Mouse (Mus musculus) urinary bladder, postnatal 25 days (tissue): Measurements from ENCODE around the gene Taf7l.

Experiments used
- DNase-seq: peaks from one replicate; pipeline ENCODE4 v3.0.0; 2022; ENCODE audit warnings: low spot score

The Taf7l gene

DNA sequence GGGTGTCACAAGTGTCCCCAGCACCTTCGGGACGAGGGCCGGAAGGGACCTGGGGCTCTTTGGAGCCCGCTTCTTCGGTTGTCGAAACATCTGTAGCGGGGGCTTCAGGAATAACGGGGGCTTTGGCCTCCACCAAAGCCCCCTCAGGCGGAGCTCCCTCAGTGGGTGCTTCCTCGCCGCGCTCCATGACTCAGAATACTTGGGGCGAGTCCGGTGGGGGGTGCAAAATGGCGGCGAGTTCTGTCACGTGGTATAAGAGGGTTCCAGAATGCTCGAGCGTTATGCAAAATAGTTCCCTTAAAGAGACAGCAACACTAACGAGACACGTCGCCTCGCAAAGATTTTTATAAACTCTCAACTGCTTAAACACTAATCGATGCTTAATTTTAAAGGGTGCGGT lies at the start of gene Taf7l:
TSS of gene Taf7l (minus strand) at position 201 of the 400 bp plus-strand sequence.
- no peak for DNase-seq

DNA sequence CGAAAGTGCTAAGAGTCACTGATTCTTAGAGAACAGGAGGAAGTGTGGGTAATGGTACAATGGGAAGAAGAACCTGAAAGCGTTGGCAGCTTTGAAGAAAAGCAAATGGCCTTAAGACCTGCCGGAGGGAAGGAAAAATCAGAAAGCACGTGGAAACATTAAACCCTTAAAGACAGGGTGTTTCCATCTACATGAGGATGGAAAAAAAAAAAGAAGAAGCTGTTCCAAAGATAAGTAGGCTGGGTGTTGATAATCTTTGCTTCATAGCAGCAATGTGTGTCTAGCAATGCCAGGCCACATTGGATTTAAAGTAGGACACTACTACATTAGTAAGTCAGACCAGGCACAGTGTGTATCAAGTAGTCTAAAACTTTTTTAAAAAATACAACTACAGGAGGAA lies 49.0 kb upstream of the Taf7l start:
- DNase-seq = no peak

- no peak for DNase-seq
Observed at GRCm38 (mm10) chrX:134523772-134524171, 47.5 kb upstream of the Taf7l start.

GRCm38 (mm10) chrX:134509473-134509872 lies 33.2 kb upstream of the Taf7l start:
- no peak for DNase-seq

DNA sequence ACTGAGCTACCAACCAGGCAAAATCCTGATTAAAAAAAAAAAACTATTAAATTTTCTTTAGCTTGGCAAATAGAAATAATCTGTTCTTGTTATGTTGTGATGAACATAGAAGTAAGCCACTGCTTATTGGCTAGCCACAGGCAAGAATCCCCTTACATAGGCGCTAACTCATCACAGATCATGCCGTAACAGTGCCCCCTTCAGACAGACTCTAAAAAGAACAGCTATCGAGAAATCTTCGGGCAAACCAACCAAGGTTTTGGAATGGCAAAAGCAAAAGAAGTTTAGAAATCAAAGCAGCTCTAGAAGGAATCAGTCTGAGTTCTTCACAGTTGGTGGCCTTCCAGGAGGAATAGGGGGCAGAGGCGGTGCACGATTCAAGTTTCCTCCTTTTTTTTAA lies 31.7 kb upstream of the Taf7l start:
- no peak for DNase-seq

GRCm38 (mm10) chrX:134500651-134501050 lies 24.4 kb upstream of the Taf7l start:
- DNase-seq = no peak

GRCm38 (mm10) chrX:134481720-134482119 lies 5.4 kb upstream of the Taf7l start:
- DNase-seq = no peak

DNA sequence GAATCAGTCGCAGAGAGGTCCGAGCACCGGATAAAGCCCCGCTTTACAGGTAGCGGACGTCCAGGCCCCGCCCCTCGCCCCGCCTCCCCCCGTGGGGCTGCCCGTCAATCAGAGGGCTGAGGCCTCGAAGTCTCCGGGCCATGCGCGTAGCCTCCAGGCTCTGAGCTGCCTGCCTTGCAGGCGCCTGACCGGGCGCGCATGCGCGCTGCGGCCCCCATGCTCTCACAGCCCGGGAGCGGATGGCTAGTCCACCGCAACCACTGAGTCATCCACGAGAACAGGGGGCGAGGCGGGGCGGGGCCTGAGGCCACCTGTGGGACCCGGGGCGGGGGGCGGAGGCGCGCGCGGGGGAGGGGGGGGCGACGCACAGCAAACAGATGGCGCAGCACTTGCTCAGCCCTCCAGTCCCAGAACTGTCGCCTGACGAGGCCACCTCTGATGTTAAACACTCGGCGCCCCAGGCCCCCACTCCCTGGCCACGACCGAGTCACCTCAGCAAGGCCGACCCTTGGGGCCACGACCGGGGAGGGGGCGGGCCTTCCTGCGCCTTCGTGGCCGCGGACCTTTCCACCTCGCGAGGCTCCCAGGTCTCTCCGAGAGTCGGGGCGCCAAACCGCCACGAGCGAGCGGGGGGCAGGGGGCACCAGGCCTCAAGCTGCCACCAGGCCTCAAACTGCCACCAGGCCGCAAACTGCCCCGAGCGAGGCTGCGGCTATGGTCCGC lies 1.1 kb downstream of the Taf7l start:
- DNase-seq = no peak

GRCm38 (mm10) chrX:134427307-134427706 lies 49.0 kb downstream of the Taf7l start:
- DNase-seq = no peak

DNA sequence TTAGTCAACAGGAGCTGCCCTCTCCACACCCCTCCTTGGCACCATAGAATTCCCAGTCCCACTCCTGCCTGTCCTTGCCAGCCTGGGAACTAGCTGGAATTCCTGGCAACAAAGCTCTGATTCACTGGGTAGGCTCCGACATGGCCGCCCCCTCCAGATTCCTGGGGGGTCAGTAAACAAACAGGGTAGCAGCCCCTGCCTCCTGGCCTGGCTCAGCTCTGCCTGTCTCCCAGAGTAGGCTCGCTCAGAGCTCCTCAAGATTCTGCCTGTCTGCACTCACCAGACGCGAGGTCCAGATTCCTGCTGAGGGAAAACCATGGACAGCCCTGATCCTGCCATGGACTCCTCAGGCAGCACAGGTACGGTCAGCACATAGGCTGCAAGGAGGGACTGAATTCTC lies 49.5 kb downstream of the Taf7l start:
- DNase-seq = no peak

DNA sequence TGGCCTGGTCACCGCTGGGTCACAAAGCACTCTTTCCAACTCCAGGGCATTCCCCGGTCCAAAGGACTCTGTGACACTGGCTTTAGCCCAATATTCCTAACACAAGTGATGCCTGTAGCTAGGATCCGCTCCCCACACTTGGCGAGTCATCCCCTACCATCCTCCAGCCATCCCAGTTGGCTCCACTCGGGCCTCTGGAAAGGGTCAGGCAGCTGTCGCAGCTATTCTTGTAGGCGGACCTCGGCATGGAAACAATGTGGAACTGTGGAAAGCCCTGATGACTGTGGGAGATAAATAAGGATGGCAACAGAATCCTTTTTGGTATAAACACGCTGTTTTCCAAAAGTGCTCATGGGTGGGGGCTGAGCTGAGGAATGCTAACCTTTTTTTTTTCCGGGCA lies 50.5 kb downstream of the Taf7l start:
- no peak for DNase-seq

- DNase-seq = no peak
Observed at GRCm38 (mm10) chrX:134424263-134424662, 52.0 kb downstream of the Taf7l start.

- DNase-seq = no peak
Observed at GRCm38 (mm10) chrX:134420097-134420496, 56.2 kb downstream of the Taf7l start.

- DNase-seq = no peak
Observed at GRCm38 (mm10) chrX:134412096-134412495, 64.2 kb downstream of the Taf7l start.
